Mouse (Mus musculus): ENCODE results near the gene Klf13. TPM values are rescaled to one million over a fixed set of nuclear protein-coding genes. Genes with fewer than 3 reads are reported as not detected.

Gene Klf13
- total RNA-seq, 2 experiments from 2014 or later, result 200 to 216 TPM

DNA sequence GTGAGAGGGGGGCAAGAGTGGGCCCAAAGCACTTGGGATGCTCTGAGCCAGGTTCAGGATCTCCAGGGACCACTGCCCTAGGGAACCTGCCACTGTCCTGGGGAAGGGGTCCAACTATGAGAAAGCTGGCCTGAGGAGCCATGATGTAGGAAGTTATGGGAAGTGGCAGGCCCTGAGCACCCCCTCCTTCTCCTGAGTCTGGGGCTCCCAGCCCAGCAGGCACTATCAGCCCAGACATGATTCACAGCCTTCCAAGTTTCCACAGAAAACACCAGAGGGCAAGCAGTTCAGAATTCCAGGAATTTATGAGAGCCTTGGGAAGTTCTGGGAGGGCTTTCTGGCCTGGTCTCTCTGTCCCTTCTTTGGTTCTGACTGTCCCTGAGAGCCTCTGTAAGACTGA lies 63.0 kb downstream of the Klf13 start:
- no peak for DNase-seq (ENCODE audit: low spot score in 2 of 2)
- no peak overlapping the region for H3K27ac ChIP-seq
- no peak overlapping the region for H3K4me3 ChIP-seq
- TF ChIP-seq CTCF (conservative IDR thresholded peaks at IDR 0.05), result no peak

DNA sequence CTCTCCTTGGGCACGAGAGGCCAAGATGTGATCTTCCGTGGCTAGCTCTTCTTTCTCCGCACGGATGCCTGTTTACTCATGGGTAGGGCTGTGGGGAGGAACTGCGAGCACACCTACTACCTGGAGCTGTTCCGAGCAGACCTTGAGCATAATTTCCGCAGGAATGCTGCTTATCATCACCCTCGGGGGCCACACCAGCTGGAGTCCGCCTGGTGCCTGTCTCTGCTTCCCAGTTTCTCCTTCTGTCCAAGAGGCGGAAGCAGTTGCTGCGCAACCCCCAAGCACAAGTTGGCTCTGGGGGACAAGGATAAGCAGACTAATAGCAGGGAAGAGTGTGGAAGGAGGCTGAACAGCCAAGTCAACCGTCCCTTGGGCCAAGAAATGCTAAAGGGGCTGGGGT lies 64.8 kb downstream of the Klf13 start:
- H3K4me3 ChIP-seq, result no peak overlapping the region
- no peak for DNase-seq (ENCODE audit: low spot score in 2 of 2)
- H3K27ac ChIP-seq, result no peak overlapping the region
- TF ChIP-seq CTCF (conservative IDR thresholded peaks at IDR 0.05), result no peak

DNA sequence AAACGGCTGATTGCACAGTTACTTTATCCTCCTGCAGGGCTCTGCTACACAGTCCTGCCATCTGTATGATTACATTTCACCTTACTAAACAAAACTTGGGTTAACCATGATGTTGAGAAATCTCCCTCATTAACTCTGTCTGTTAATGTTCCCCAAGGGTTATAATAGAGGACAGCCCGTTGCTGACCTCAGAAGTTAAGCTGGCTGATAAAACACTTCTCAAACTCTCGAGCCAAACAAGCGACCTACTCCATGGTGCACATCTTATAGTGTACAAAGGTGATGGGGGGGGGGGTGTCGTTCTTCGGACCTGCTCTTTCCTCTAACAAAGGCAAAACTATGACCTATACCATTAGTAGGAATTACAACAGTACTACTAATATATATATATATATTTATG lies 67.0 kb downstream of the Klf13 start:
- no peak overlapping the region for H3K4me3 ChIP-seq
- no peak overlapping the region for H3K27ac ChIP-seq
- no peak for TF ChIP-seq CTCF (conservative IDR thresholded peaks at IDR 0.05)
- no peak for DNase-seq (ENCODE audit: low spot score in 2 of 2)

DNA sequence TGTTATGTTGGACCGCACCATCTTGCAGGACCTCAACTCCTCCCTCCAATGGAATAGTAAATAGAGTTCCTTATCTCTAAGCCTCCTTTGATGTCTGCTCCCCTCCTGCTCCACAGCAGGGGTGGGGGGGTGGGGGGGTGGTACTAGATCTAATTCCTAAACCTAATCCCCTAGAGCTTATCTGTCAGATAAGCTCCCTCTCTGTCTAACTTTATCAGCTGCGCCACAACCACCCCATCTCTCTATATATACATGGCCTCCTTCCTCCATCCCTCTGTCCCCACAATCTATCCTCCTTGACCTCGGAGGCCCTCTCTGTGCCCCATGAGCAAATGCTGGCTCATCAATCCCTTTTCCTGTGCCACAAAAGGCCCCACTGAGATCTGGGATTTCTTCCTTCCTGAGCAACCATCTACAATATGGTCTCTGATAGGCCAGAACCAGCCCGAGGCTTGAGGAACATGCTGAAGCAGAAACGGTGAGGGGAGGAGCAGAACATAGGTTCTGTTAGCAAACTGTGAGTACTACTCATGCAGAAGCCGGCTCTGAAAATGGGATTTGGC lies 70.3 kb downstream of the Klf13 start:
- DNase-seq (ENCODE audit: low spot score in 2 of 2), result no peak
- no peak overlapping the region for H3K27ac ChIP-seq
- TF ChIP-seq CTCF (conservative IDR thresholded peaks at IDR 0.05), result no peak
- no peak overlapping the region for H3K4me3 ChIP-seq

DNA sequence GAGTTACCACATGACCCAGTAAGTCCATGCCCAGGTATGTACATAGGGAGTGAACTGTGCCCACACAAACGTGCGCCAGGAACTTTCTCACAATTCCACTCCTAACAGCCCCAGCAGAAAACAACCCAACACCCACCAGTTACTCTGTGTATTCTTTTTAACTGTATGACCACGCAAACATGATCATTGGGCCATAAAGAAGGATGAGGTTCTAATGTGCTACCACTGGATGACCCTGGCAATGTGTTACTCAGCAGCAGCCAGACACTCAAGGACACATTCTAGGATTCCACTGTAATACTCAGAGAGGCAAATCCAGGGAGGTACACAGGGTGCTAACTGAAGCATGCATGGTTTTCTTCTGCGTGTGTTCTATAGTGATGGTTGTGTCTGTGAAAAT lies 72.8 kb downstream of the Klf13 start:
- no peak for TF ChIP-seq CTCF (conservative IDR thresholded peaks at IDR 0.05)
- H3K4me3 ChIP-seq, result no peak overlapping the region
- H3K27ac ChIP-seq, result no peak overlapping the region
- no peak for DNase-seq (ENCODE audit: low spot score in 2 of 2)

DNA sequence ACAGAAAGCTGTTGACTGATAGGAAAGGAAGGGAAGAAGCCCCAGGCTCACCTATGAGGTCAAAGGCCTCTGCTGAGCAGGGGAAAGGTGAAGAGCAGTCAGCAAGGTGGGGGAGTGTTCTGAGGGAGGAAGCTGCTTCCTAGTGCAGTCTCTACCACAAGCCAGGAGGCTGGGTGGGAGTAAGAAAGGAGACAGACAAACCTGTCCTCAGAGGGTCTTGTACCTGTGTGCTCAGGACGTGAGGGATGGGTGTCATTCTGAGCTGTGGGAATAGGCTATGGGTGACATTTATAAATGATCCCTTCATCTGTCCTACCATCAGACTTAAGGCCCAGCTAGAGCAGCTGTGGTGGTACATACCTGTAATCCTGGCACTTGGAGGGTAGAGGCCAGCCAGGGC lies 75.7 kb downstream of the Klf13 start:
- H3K4me3 ChIP-seq, result no peak overlapping the region
- DNase-seq (ENCODE audit: low spot score in 2 of 2), result no peak
- no peak for TF ChIP-seq CTCF (conservative IDR thresholded peaks at IDR 0.05)
- no peak overlapping the region for H3K27ac ChIP-seq

DNA sequence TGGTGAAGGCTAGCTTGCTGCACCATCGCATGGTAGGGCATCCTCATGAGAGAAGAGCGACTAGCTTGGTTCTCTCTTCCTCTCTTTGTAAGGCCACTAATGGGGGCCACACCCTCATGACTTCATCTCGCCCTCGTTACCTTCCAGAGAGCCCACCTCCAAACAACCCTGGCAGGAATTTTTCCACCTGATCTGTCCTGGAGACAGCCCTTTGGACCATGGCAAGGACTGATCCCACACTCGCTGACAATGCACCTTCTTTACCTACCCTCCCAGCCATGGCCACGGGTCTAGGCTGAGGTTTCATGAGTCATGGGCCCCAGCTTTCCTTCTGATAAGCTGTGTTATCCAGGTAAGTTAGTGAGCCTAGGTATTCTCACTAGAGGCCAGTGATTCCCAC lies 77.6 kb downstream of the Klf13 start:
- TF ChIP-seq CTCF (conservative IDR thresholded peaks at IDR 0.05), result no peak
- Histone ChIP-seq H3K27ac (no peak overlapping the region), H3K4me3 (no peak overlapping the region)
- no peak for DNase-seq (ENCODE audit: low spot score in 2 of 2)

DNA sequence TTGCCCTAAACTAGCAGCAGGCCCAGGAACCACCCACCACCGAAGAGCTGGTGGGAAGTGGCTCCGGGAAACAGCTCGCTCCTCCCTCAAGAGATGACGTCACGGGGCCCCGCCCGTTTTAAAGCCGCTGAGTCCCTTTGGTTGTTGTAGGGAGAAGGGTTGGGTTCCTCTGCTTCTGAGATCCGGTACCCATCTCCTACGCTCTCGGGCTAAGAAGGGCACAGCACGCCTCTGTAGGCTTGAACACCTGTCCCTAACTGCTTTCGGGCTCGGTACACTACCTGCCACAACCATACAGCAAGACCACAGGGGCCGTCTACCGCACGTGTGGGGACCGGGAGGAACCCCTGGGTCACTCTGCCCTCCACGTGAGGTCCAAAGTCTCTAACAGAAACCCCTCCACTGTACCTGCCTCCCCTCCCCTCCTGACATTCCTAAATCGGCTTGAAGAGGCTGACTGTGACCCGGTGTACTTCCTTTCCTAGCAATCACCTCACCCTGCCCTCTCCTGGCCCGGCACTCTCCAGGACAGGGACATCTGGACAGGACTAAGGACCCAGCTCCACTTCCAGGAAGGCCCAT lies 80.1 kb downstream of the Klf13 start:
- TF ChIP-seq CTCF (conservative IDR thresholded peaks at IDR 0.05), result no peak
- peak; percentile 91 to 93 for DNase-seq (ENCODE audit: low spot score in 2 of 2)
- H3K27ac ChIP-seq, result peak overlapping the region; percentile 89
- H3K4me3 ChIP-seq, result peak overlapping the region; percentile 54

DNA sequence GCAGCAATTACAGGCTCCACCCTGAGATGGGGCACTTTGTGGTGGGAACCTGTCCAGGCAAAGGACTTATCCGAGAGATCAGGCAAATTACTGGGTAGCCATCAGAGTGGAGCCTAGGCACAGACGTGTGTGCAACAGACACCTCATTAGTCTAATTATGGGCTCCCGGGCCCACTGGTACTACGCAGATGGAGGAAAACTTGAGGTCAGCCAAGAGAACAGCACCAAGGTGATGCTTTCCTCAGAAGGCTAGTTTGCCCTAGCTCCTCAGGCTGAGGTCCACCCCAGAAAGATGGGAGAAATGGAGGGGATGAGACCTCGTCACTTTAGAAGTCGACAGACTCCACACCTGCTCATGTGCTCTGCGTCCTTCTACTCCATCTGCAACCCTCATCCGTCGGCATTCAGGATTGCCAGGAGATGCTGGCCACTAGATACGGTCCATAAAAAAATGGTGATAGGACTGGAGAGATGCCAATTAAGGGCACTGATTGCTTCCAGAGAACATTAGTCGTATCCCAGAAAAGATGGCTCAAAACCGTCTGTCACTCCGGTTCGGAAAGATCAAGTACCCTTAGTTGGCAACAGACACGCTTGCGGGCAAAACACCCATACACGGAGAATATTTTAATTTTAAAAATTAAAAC lies 80.8 kb downstream of the Klf13 start:
- DNase-seq (ENCODE audit: low spot score in 2 of 2), result no peak
- Histone ChIP-seq H3K27ac (peak overlapping the region; percentile 89), H3K4me3 (peak overlapping the region; percentile 54)
- TF ChIP-seq CTCF (conservative IDR thresholded peaks at IDR 0.05), result no peak

DNA sequence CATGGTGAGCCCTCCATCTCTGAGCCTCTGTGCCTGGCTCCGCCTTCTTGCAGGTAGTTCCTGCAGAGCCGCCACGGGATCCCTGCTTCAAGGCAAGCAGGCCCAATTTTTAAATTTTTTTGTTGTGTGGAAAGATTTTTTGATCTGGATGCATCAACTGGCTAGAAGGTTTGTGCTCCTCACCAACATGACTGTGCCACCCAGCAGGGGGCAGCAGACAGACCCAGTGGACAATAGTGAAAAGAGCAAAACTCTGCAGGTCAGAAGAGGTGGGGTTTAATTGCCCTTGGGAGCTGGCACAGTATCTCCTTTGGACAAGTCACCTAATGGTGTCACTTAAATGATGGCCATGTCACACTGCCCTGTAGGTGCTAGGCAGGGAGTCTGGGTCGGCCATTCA lies 83.4 kb downstream of the Klf13 start:
- H3K4me3 ChIP-seq, result no peak overlapping the region
- DNase-seq (ENCODE audit: low spot score in 2 of 2), result peak; percentile 63 to 64
- no peak overlapping the region for H3K27ac ChIP-seq
- TF ChIP-seq CTCF (conservative IDR thresholded peaks at IDR 0.05), result peak; percentile 91

DNA sequence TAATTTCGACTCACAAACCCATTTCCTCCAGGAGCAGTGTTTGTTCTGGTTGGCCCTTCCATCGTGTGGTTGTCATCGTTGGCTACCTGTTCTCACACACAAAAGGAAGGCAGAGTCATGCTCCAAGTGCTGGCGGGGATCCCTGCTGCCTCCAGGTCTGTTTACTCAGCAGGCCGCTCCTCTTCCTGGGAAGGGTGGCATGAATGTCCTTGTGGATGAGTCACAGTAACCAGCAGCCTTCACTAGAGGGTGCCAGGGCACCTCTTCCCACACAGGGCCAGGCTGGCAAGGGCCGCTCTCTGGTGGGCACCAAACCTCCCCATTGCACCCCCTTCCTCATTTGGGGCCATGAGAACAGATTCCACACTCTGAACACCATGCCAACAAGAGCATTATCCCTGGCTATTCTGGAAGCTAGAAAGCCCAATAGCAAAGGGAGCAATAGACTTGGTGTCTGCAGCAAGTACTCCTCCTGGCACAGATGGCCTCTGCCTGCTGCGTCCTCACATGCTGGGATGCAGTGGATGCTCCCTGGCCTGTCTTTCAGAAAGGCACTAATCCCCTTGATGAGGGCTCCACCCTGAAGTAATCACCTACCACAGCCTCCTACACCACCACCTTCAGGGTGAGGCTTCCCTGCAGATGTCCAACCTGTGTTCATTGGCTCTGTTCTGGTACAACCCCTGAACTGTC lies 86.7 kb downstream of the Klf13 start:
- H3K27ac ChIP-seq, result peak overlapping the region; percentile 51; the same call in 1 of the 2 replicates
- TF ChIP-seq CTCF (conservative IDR thresholded peaks at IDR 0.05), result peak; percentile 68
- peak; percentile 25 to 30 for DNase-seq (ENCODE audit: low spot score in 2 of 2)

More for the DNA sequence above, 86.7 kb downstream of the Klf13 start:
- no peak overlapping the region for H3K4me3 ChIP-seq

Other genes with a start within 250 kb of the Klf13 start
- not detected for gene E030018B13Rik, start 22.1 kb downstream of the Klf13 start, total RNA-seq (2021)
- gene Trpm1, start 214.9 kb upstream of the Klf13 start, total RNA-seq (2021), result not detected

Measured in layer of hippocampus, adult 2 months (tissue).